In the genomic region with DNA sequence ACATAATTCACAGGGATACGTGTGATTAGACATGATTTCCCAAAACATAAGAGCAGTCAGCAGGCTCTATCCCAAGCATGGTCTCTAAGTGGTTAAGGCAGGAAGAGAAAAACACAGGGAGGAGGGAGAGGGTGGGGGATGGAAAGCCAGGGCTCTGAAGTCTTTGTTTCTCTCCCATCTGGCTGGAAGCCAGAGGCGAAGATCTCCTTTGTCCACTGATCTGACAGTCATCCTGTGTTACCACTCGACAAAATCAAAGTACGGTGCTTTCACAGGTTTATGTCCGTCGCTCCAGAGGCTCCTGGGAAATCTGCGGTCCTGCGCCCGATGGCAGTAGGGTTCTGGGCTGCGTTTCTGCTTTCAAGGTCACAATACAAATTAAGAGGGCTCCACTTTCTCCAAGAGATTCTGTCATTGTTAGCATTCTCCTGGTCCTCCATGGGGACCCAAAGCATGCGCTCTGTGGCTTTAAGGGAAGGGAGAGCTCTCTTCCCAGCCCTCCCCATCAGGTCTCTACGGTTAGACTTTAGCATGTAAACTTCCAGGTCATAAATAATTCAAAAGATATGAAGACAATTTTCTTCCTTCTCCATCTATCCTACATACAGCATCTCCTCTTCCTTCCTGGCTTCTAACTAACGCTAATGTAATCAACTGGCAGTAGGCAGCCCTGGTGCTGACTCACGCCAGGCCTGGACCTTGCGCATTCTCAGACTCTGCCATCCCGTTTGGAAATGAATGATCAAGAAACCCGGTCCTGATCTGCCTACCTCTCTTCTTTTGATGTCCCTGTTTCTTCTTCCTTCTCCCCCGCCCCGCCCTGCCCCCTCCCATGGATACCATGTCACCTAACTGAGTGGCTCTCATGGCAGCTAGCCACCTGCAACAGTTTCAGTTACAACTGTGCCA, we compare ENCODE assay signal across 9 mouse cellular contexts.
DNase-seq lines count a peak whose midpoint lies in the region; ATAC-seq and TF ChIP-seq lines count a peak whose summit lies in the region.
"Had no signal": no experiment of that assay in that cellular context is flagged by ENCODE, and none has a peak within 500 bp of the region (broad histone marks: within the 10 kb centered on the region; RNA-seq: fewer than 3 reads in every experiment).

No protein-coding gene starts in this region.

- no peak for ATAC-seq in kidney, embryonic 16.5 days (ENCODE audit: low FRiP score, low TSS enrichment)
- ATAC-seq in forebrain, embryonic 16.5 days, result peak; percentile 38; the same call in 1 of the 2 replicates
- peak; percentile 25; the same call in 1 of the 2 replicates for ATAC-seq in intestine, embryonic 16.5 days
- ATAC-seq in neural tube, embryonic 13.5 days (ENCODE audit: low read depth), result no peak

- H3K4me2 ChIP-seq in kidney, embryonic 16.5 days (replicated peaks; ENCODE audit: low read depth, low read length), result no peak overlapping the region
- peak overlapping the region; percentile 19; the same call in 1 of the 2 replicates for H3K4me2 ChIP-seq in forebrain, embryonic 16.5 days (ENCODE audit: low read length)
- H3K4me2 ChIP-seq in intestine, embryonic 16.5 days (ENCODE audit: low read depth, low read length), result no peak overlapping the region
- peak overlapping the region; percentile 25 for H3K4me2 ChIP-seq in neural tube, embryonic 13.5 days

- TF ChIP-seq POLR2A in kidney, adult 2 months (IDR thresholded peaks at IDR 0.05; ENCODE audit: low read depth, low read length), result no peak

- H3K36me3 ChIP-seq in kidney, adult 2 months (ENCODE audit: control insufficient read depth, insufficient read depth, low read length), result no peaks in the 10 kb centered on the region
- no peaks in the 10 kb centered on the region for H3K36me3 ChIP-seq in kidney, embryonic 16.5 days (ENCODE audit: insufficient read depth, low read length)
- H3K36me3 ChIP-seq in forebrain, embryonic 16.5 days (ENCODE audit: control insufficient read depth, insufficient read depth), result no peaks in the 10 kb centered on the region
- H3K36me3 ChIP-seq in intestine, embryonic 16.5 days (ENCODE audit: control insufficient read depth, insufficient read depth, low read length), result no peaks in the 10 kb centered on the region
- no peaks in the 10 kb centered on the region for H3K36me3 ChIP-seq in neural tube, embryonic 13.5 days
- H3K36me3 ChIP-seq: G1E had no signal

- H3K9me3 ChIP-seq in kidney, embryonic 16.5 days (ENCODE audit: low read length), result no peaks in the 10 kb centered on the region
- no peaks in the 10 kb centered on the region for H3K9me3 ChIP-seq in forebrain, embryonic 16.5 days (ENCODE audit: control insufficient read depth, low read length)
- H3K9me3 ChIP-seq in intestine, embryonic 16.5 days (ENCODE audit: control insufficient read depth, low read length), result no peaks in the 10 kb centered on the region
- H3K9me3 ChIP-seq in neural tube, embryonic 13.5 days, result no peaks in the 10 kb centered on the region
- H3K9me3 ChIP-seq: G1E had no signal

- WGBS in kidney, adult 2 months, result 62% methylated on average over 19 of the region's 19 CpGs
- WGBS in kidney, embryonic 16.5 days, result 67% methylated on average over 19 of the region's 19 CpGs
- WGBS in forebrain, embryonic 16.5 days, result 52% methylated on average over 19 of the region's 19 CpGs
- 60% methylated on average over 19 of the region's 19 CpGs for WGBS in intestine, embryonic 16.5 days
- 54% methylated on average over 19 of the region's 19 CpGs for WGBS in neural tube, embryonic 13.5 days

- no peak overlapping the region for H3K27ac ChIP-seq in kidney, adult 2 months (ENCODE audit: insufficient read depth, low read depth, low read length)
- H3K27ac ChIP-seq in kidney, embryonic 16.5 days (ENCODE audit: low read length), result no peak overlapping the region
- H3K27ac ChIP-seq in brown adipose tissue, adult 24 weeks (replicated peaks; ENCODE audit: low read depth, low read length), result peak overlapping the region; percentile 47; the same call in 1 of the 2 replicates
- peak overlapping the region; percentile 41; the same call in 1 of the 2 replicates for H3K27ac ChIP-seq in forebrain, embryonic 16.5 days (ENCODE audit: low read length)
- H3K27ac ChIP-seq in intestine, embryonic 16.5 days (ENCODE audit: low read length), result 0 out of 2 replicates have a peak overlapping the region, but pooled peaks have one; percentile 4
- peak overlapping the region; percentile 81 for H3K27ac ChIP-seq in neural tube, embryonic 13.5 days (replicated peaks)

- no peak overlapping the region for H3K9ac ChIP-seq in kidney, embryonic 16.5 days (replicated peaks; ENCODE audit: low read length)
- 0 out of 2 replicates have a peak overlapping the region, but pooled peaks have one; percentile 5 for H3K9ac ChIP-seq in forebrain, embryonic 16.5 days (replicated peaks; ENCODE audit: low read depth, low read length)
- no peak overlapping the region for H3K9ac ChIP-seq in intestine, embryonic 16.5 days (ENCODE audit: low read depth, low read length)
- peak overlapping the region; percentile 53; the same call in 1 of the 2 replicates for H3K9ac ChIP-seq in neural tube, embryonic 13.5 days

- DNase-seq in kidney, adult 2 months, result peak; percentile 50
- no peak for DNase-seq in ovary, postnatal 14 days (ENCODE audit: low spot score)
- DNase-seq in natural killer cell, adult 2 months (ENCODE audit: low spot score in 2 of 2), result no peak

- no peak overlapping the region for H3K4me3 ChIP-seq in kidney, adult 2 months (ENCODE audit: insufficient read depth, low read depth, low read length)
- H3K4me3 ChIP-seq in kidney, embryonic 16.5 days (ENCODE audit: low read length), result no peak overlapping the region
- H3K4me3 ChIP-seq in brown adipose tissue, adult 24 weeks (ENCODE audit: insufficient read depth, low read depth, low read length), result 0 out of 2 replicates have a peak overlapping the region, but pooled peaks have one; percentile 4
- no peak overlapping the region for H3K4me3 ChIP-seq in forebrain, embryonic 16.5 days (replicated peaks; ENCODE audit: low read length)
- H3K4me3 ChIP-seq in intestine, embryonic 16.5 days (ENCODE audit: low read length), result no peak overlapping the region
- no peak overlapping the region for H3K4me3 ChIP-seq in neural tube, embryonic 13.5 days

- TF ChIP-seq CTCF in kidney, adult 2 months (conservative IDR thresholded peaks at IDR 0.05; ENCODE audit: insufficient read depth, insufficient read length, low read depth, low read length), result no peak

- H3K27me3 ChIP-seq in kidney, adult 2 months (replicated peaks; ENCODE audit: control insufficient read depth, insufficient read depth, low read length), result no peaks in the 10 kb centered on the region
- H3K27me3 ChIP-seq in kidney, embryonic 16.5 days (ENCODE audit: insufficient read depth, low read length), result no peaks in the 10 kb centered on the region
- H3K27me3 ChIP-seq in forebrain, embryonic 16.5 days (replicated peaks; ENCODE audit: control insufficient read depth, insufficient read depth, low read length), result no peaks in the 10 kb centered on the region
- H3K27me3 ChIP-seq in intestine, embryonic 16.5 days (replicated peaks; ENCODE audit: control insufficient read depth, insufficient read depth, low read length), result no peaks in the 10 kb centered on the region
- no peaks in the 10 kb centered on the region for H3K27me3 ChIP-seq in neural tube, embryonic 13.5 days

- H3K4me1 ChIP-seq in kidney, adult 2 months (ENCODE audit: control insufficient read depth, insufficient read depth, low read length), result peaks cover 5% of the 10 kb centered on the region; the same call in 1 of the 2 replicates
- H3K4me1 ChIP-seq in kidney, embryonic 16.5 days (ENCODE audit: insufficient read depth, low read length), result peaks cover 27% of the 10 kb centered on the region
- peaks cover 30% of the 10 kb centered on the region for H3K4me1 ChIP-seq in brown adipose tissue, adult 24 weeks (ENCODE audit: control insufficient read depth, insufficient read depth, insufficient read length, low read length)
- peaks cover 36% of the 10 kb centered on the region for H3K4me1 ChIP-seq in forebrain, embryonic 16.5 days (replicated peaks; ENCODE audit: control insufficient read depth, insufficient read depth, low read length)
- peaks cover 24% of the 10 kb centered on the region for H3K4me1 ChIP-seq in intestine, embryonic 16.5 days (ENCODE audit: control insufficient read depth, insufficient read depth, low read length)
- peaks cover 45% of the 10 kb centered on the region for H3K4me1 ChIP-seq in neural tube, embryonic 13.5 days (replicated peaks)

Comparison
In these comparisons a context has a peak if more than half of its experiments do, and no peak if none do; other contexts are left out.
1. H3K27ac ChIP-seq: peak in brown adipose tissue, adult 24 weeks (single experiment), forebrain, embryonic 16.5 days (single experiment), intestine, embryonic 16.5 days (single experiment) and neural tube, embryonic 13.5 days (single experiment); none in kidney, adult 2 months (single experiment) and kidney, embryonic 16.5 days (single experiment).
2. ATAC-seq: peak in forebrain, embryonic 16.5 days (single experiment) and intestine, embryonic 16.5 days (single experiment); none in kidney, embryonic 16.5 days (single experiment) and neural tube, embryonic 13.5 days (single experiment).
3. H3K4me2 ChIP-seq: peak in forebrain, embryonic 16.5 days (single experiment) and neural tube, embryonic 13.5 days (single experiment); none in kidney, embryonic 16.5 days (single experiment) and intestine, embryonic 16.5 days (single experiment).
4. H3K9ac ChIP-seq: peak in forebrain, embryonic 16.5 days (single experiment) and neural tube, embryonic 13.5 days (single experiment); none in kidney, embryonic 16.5 days (single experiment) and intestine, embryonic 16.5 days (single experiment).